Comparison of ENCODE assay signal across 10 mouse cellular contexts in the genomic region with DNA sequence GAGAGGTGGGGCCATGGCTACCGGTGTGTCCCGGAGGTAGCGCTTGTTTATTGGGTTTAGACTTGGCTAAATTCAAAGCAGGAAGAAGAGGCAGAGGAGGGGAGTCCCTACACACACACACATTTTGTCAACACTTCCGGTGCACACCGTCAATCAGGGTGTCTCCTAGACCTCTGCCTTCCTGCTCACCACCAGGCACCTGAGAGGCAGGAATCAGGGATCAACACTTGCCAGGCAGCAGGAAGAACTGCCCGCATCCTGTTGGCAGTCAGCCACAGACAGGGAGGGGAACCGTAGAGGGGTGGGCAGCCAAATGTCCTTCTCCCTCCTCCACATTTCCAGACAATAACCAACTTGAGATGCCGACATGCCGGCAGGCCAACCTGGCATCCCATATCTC. TPM values are rescaled to one million over a fixed set of nuclear protein-coding genes. Genes with fewer than 3 reads are reported as not detected.
DNase-seq lines count a peak whose midpoint lies in the region; ATAC-seq and TF ChIP-seq lines count a peak whose summit lies in the region.
"Had no signal": no experiment of that assay in that cellular context is flagged by ENCODE, and none has a peak within 500 bp of the region (broad histone marks: within the 10 kb centered on the region; RNA-seq: fewer than 3 reads in every experiment).

No protein-coding gene starts in this region.

- no peak overlapping the region for H3K4me2 ChIP-seq in kidney, embryonic 15.5 days
- no peak overlapping the region for H3K4me2 ChIP-seq in liver, postnatal 0 days (ENCODE audit: low read depth, low read length)
- H3K4me2 ChIP-seq: liver, embryonic 11.5 days had no signal

- no peak for ATAC-seq in kidney, embryonic 15.5 days (replicated peaks; ENCODE audit: low FRiP score)
- ATAC-seq in liver, postnatal 0 days: no peak
- ATAC-seq in erythroblast, adult 5-6 weeks (replicated peaks; ENCODE audit: low FRiP score, poor library complexity, severe bottlenecking): no peak

- H3K4me1 ChIP-seq in kidney, embryonic 15.5 days: peaks cover 29% of the 10 kb centered on the region
- H3K4me1 ChIP-seq in liver, postnatal 0 days (ENCODE audit: insufficient read depth): peaks cover 8% of the 10 kb centered on the region

- 65% methylated on average over 9 of the region's 9 CpGs for WGBS in kidney, embryonic 15.5 days
- 52% methylated on average over 9 of the region's 9 CpGs for WGBS in liver, postnatal 0 days (ENCODE audit: insufficient replicate concordance)

- H3K27me3 ChIP-seq in kidney, embryonic 15.5 days: no peaks in the 10 kb centered on the region
- H3K27me3 ChIP-seq in liver, postnatal 0 days (ENCODE audit: insufficient read depth, low read length): no peaks in the 10 kb centered on the region

- TF ChIP-seq EP300 in liver, postnatal 0 days (IDR thresholded peaks at IDR 0.05; ENCODE audit: low read depth): no peak

- no peak overlapping the region for H3K9ac ChIP-seq in kidney, embryonic 15.5 days
- H3K9ac ChIP-seq in liver, postnatal 0 days (replicated peaks): no peak overlapping the region

- H3K9me3 ChIP-seq in kidney, embryonic 15.5 days (replicated peaks): no peaks in the 10 kb centered on the region
- no peaks in the 10 kb centered on the region for H3K9me3 ChIP-seq in liver, postnatal 0 days (ENCODE audit: low read length)

- H3K4me3 ChIP-seq in kidney, embryonic 15.5 days (replicated peaks): no peak overlapping the region
- H3K4me3 ChIP-seq in liver, postnatal 0 days (ENCODE audit: low read depth, low read length): no peak overlapping the region

- no peaks in the 10 kb centered on the region for H3K36me3 ChIP-seq in kidney, embryonic 15.5 days
- no peaks in the 10 kb centered on the region for H3K36me3 ChIP-seq in liver, postnatal 0 days (replicated peaks; ENCODE audit: insufficient read depth, low read length)

- no peak overlapping the region for H3K27ac ChIP-seq in kidney, embryonic 15.5 days
- H3K27ac ChIP-seq in liver, postnatal 0 days (ENCODE audit: low read depth): no peak overlapping the region

- DNase-seq in kidney, adult 18-20 months: peak; percentile 33
- peak; percentile 16 to 26 for DNase-seq in CD8-positive naive resting alpha-beta T cell, adult 2 months (ENCODE audit: low read depth in 2 of 2, low spot score in 2 of 2)
- peak; percentile 27 for DNase-seq in adrenal gland, postnatal 25 days
- peak; percentile 29 for DNase-seq in lung, postnatal 14 days
- DNase-seq in liver, postnatal 0 days: no peak
- DNase-seq in yolk sac, embryonic 10.5 days (ENCODE audit: low spot score): no peak
- DNase-seq: cerebellum, adult 9-11 months had no signal

- no peak for TF ChIP-seq CTCF in liver, postnatal 0 days (IDR thresholded peaks at IDR 0.05; ENCODE audit: low read depth)

RNA-seq across cellular contexts. Expression of gene Celsr1, which starts 56.5 kb away (rescaled TPM):
- polyA plus RNA-seq in kidney, embryonic 15.5 days (2015; fragmentation: Nextera tagmentation; extraction: Ambion mirVana): 3.7 and 3.9 TPM in 2 replicates
- total RNA-seq in adrenal gland, postnatal 25 days (2021): 6.9 and 8.7 TPM in 2 replicates
- polyA plus RNA-seq in liver, postnatal 0 days (2015; fragmentation: Nextera tagmentation; extraction: Ambion mirVana): 0.09 and 0.11 TPM in 2 replicates
- 0.38 and 1.5 TPM in 2 replicates for total RNA-seq in erythroblast, adult 5-6 weeks (2015; ENCODE audit: low replicate concordance)
- 0.60 and 0.98 TPM in 2 replicates for total RNA-seq in erythroblast, adult 5-6 weeks (2017; ENCODE audit: low replicate concordance)

Comparison
In these comparisons a context has a peak if more than half of its experiments do, and no peak if none do; other contexts are left out.
1. DNase-seq: peak in kidney, adult 18-20 months (single experiment), CD8-positive naive resting alpha-beta T cell, adult 2 months (2 of 2), adrenal gland, postnatal 25 days (single experiment) and lung, postnatal 14 days (single experiment); none in liver, postnatal 0 days (single experiment) and yolk sac, embryonic 10.5 days (single experiment).